Mouse (Mus musculus) gastrocnemius, adult 2 months (tissue): ENCODE results near the gene Patl2. TPM values are rescaled to one million over a fixed set of nuclear protein-coding genes. Genes with fewer than 3 reads are reported as not detected.

Experiments
- DNase-seq: peaks from one replicate; pipeline ENCODE4 v3.0.0; 2022
- H3K27ac ChIP-seq: fragments of 200-600 bp; 2 replicates; pipeline ENCODE4 v1.8.1; 2022; ENCODE audit warnings: mild to moderate bottlenecking
- H3K4me3 ChIP-seq: fragments of 200-600 bp; 2 replicates; pipeline ENCODE4 v1.8.1; 2022; ENCODE audit warnings: mild to moderate bottlenecking, moderate library complexity
- CTCF ChIP-seq: fragments of 200-600 bp; IDR thresholded peaks from 2 replicates; pipeline ENCODE4 v1.8.1; 2022; ENCODE audit warnings: antibody characterized with exemption, mild to moderate bottlenecking, moderate library complexity
- intact Hi-C: fragments of 180-260 bp; cut with DNase I; formaldehyde crosslinking; loops from one replicate; pipeline ENCODE4 v1.15.1; 2025
- total RNA-seq, 2 experiments: library from RNA; stranded (reverse); gene quantifications; 2 replicates each; pipeline ENCODE4 v1.2.3; 2021

Gene Patl2
- total RNA-seq, 2 experiments from 2014 or later: not detected

DNA sequence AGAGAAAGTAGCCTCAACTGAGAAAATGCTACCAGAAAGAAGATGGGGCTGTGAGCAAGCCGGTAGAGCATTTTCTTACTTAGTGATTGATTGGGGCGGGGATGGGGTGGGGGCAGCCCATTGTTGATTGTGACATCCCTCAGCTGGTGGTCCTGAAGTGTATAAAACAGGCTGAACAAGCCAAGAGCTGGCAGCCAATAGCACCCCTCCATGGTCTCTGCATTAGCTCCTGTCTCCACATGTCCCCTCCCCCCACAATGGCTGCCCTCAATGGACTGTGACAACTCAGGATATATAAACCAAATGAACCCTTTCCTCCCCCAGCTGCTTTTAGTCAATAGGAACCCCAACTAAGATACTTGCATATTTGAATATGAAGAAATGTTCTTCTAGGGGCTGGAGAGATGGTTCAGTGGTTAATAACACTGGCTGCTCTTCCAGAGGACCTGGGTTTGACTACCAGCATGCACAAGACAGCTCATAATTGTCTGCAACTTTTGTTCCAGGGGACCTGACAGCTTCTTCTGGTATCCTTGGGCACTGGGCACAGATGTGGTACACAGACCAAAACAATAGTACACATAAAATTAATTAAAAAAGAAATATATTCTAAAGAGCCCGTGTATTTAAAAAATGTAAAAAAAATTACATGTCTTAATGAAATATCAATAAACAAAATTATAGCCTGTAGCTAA lies 24.7 kb upstream of the Patl2 start:
- no peak overlapping the region for H3K4me3 ChIP-seq
- no peak for DNase-seq
- H3K27ac ChIP-seq: no peak overlapping the region
- no peak for TF ChIP-seq CTCF
- intact Hi-C loops: no loop called here

DNA sequence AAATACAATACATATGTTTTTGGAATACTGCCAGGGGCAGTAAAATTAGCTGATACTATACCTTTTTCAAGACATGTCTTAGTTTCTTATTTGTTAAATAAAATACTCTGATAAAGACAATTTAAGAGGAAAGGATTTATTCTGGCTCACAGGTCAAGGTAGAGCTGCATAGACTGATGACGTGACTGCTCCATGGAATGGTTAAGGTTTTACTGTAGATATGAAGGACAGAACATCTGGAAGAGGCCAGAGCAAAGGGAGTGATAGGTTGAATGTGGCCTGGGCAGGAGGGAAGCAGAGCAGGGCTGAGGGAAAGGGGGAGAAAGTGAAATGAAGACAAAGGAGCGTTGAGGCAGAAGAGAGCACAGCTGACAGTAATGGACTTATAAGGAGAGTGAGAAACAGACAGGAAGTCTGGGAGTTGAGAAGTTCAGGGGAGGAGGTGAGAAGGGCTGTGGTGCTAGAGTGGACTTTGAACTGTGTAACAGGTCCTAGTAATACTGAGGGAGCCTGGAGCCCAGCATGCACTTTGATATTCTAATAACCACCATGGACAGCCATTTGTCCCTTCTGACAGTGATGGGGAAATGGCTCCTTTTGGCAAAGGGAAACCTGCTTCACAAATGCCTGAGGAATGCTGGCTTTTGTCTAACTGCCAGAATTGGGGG lies 20.6 kb upstream of the Patl2 start:
- Histone ChIP-seq H3K27ac (no peak overlapping the region), H3K4me3 (no peak overlapping the region)
- no peak for DNase-seq
- no peak for TF ChIP-seq CTCF
- intact Hi-C loops: no loop called here

DNA sequence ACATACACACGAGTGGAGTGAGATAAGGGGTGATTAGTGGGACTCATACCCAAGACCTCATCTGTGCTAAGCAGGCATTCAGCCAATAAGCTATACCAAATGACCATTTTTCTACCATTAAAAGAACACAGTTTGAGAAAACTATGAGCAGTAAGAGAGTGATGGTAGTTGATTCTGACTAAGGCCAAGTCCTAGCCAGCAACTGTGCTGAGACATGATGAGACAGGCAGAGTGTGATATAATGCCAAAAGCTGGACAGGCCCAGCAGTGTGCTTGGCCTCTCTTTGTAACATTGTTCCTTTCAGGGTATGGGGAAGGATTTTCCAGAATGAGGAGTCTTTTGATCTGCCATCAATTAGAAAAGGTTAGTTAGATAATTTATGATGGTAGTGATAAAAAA lies 15.5 kb upstream of the Patl2 start:
- Histone ChIP-seq H3K4me3 (no peak overlapping the region), H3K27ac (no peak overlapping the region)
- no peak for DNase-seq
- intact Hi-C loops: no loop called here
- TF ChIP-seq CTCF: no peak

DNA sequence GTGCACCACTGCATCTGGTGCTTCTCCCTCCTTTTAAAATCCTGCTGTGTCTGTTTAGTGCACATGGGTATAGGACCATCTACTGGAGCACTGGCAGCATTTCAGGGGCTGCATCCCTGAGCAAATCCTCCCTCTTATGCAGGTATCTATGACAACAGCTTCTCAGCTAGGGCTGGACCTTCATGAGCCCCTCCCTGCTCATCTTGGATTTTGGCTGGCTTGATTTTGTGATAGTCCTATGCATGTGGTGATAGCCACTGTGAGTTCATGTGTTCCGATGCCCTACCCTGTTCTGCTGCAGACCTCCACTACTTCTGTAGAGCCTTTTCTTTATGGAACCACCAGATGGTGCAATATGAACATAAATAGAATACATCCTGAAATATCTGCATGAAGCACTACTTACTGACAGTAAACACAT lies 8.5 kb upstream of the Patl2 start:
- H3K4me3 ChIP-seq: no peak overlapping the region
- no peak for DNase-seq
- no peak overlapping the region for H3K27ac ChIP-seq
- peak; percentile 66 for TF ChIP-seq CTCF
- intact Hi-C loops: loop anchor here (1.0 to 2.0 kb wide), 2 partner anchors 50 to 108 kb away; no protein-coding TSS in a partner anchor

DNA sequence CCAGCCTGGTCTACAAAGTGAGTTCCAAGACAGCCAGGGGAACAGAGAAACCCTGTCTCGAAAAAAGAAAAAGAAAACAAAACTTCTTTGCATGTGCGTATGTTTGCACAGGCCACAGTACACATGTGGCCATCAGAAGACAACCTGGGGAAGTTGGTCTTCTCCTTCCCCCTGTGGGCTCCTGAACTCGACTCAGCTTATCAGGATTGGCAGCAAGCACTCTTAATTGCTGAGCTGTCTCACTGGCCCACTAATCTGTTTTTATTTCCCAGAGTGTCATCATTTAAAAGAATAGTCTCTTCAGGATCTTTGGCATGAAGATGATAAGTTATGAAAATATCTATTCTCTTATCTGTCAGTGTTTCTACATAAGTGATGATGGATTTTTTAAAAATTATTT lies 5.9 kb upstream of the Patl2 start:
- no peak for TF ChIP-seq CTCF
- Histone ChIP-seq H3K4me3 (no peak overlapping the region), H3K27ac (no peak overlapping the region)
- DNase-seq: no peak
- intact Hi-C loops: no loop called here

DNA sequence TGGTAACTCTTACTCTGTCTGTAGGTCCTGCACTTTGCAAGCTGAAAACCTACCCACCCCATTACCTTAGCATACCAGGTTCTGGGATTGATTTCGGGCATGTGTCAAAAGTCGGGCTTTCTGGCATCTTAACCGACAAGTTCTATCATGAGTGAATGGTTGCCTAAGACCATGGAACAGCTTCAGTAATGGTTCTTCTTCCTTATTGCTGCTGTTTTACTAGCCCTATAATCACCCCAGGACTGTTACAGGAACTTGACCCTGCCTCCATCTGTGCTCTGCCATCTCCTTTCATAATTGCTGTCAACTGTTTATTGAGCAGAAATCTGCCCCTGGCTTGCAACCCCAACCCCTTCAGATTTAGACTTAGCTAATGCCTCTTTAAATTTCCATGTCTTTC lies 762 bp upstream of the Patl2 start:
- Histone ChIP-seq H3K4me3 (no peak overlapping the region), H3K27ac (no peak overlapping the region)
- no peak for DNase-seq
- TF ChIP-seq CTCF: no peak
- intact Hi-C loops: no loop called here

DNA sequence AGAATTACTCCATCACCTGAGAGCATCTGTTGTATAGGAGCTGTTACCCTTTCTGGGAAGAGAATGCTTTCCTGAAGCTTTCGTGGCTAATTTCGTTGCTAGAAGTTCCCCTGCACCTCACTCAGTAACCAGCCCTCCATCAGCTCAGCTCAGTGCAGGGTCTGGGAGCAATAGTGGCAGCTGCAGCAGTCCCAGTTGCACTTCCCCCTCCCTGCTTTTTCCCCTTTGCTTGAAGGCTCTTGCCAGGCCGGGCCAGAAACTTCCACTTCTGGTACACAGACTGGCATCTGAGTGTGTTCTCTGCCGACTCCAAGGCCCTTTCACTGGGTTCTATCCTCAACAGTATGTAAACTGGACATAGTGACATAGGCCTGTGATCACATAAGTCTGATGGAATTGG lies 903 bp downstream of the Patl2 start:
- intact Hi-C loops: no loop called here
- TF ChIP-seq CTCF: no peak
- H3K4me3 ChIP-seq: no peak overlapping the region

DNA sequence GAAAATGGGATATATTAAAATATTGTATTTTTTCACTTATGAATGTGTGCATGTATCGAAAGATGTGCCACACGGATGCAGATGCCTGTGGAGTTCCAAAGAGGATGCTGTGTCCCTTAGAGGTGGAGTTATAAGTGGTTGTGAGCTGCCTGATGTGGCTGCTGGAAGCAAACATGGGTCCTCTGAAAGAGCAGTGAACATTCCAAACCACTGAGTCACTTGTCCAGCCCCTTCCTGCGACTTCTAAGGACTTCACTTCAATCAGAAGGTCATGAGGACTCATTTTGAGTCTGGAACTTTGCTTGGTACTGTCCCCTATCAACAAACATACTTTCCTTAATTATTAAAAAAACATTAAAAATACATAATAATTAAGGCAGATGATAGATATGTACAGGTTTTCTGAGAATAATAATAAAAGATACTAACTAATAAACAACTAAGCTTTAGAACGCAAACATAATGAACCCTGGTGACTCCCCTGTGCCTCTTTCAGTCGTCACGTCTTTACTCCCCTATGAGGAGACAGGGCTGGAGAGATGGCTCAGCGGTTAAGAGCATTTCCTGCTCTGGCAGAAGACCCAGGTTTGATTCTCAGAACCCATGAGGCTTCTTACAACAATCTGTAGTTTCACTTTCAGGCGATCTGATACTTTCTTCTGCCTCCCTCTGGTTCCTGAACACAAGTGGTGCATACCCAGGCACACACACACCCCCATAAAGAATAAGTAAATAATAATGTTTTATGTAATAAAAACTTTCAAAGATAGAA lies 5.8 kb downstream of the Patl2 start:
- no peak for TF ChIP-seq CTCF
- intact Hi-C loops: no loop called here
- Histone ChIP-seq H3K4me3 (no peak overlapping the region), H3K27ac (no peak overlapping the region)
- no peak for DNase-seq

More for the DNA sequence above, 903 bp downstream of the Patl2 start:
- no peak overlapping the region for H3K27ac ChIP-seq
- DNase-seq: no peak

DNA sequence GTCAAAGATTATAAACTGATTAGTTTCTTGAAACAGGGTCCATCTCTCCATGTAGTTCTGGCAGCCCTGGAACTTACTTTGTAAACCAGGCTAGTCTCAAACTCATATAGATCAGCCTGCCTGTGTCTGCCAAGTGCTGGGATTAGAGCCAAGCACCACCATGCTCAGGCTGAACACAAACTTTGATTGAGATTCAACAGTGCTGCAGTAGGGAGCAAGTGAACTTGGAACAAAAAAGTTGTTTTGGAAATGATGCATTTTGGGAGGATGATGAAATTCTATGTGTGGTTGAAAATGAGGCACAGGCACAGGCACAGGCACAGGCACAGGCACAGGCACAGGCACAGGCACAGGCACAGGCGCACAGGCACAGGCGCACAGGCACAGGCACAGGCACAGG lies 13.8 kb downstream of the Patl2 start:
- H3K27ac ChIP-seq: no peak overlapping the region
- no peak for DNase-seq
- no peak for TF ChIP-seq CTCF
- no peak overlapping the region for H3K4me3 ChIP-seq
- intact Hi-C loops: no loop called here

DNA sequence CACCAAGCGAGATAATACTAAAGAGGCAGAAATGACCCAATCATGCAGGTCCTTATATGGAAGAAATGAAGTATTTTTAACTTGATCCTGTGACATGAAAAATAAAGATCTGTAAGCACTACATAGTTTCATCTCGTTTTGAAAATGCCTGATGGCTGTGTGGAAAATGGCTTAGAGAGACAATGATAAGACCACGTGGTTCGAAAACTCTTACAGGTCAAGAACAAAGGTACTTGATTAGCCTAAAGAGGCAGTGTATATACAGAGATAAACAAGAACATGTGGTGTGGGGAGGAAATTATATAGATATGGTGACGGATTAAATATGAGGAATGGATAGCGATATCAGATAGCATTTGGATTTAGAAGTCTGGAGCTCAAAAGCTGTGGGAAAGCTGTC lies 14.7 kb downstream of the Patl2 start:
- intact Hi-C loops: no loop called here
- H3K4me3 ChIP-seq: no peak overlapping the region
- TF ChIP-seq CTCF: no peak

DNA sequence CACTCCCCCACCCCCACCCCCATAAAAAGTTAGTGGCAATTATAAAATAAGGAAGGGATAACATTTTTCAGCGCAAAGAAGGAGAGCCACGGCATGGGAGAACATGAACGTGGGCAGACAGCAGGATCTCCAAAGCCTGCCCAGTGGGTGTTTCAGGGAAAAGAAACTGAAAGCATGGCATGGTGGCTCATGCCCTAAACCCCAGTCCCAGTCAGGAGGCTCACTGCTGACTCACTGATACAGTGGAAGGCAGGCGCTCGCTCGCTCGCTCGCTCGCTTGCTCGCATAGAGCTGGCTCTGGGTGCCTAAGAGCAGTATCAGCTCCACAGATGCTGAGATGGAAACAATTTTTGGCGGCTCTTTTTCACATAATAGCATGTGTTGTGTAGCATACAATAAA lies 21.7 kb downstream of the Patl2 start:
- no peak for DNase-seq
- no peak for TF ChIP-seq CTCF
- Histone ChIP-seq H3K27ac (no peak overlapping the region), H3K4me3 (peak overlapping the region; percentile 39)
- intact Hi-C loops: no loop called here

More for the DNA sequence above, 14.7 kb downstream of the Patl2 start:
- DNase-seq: no peak
- H3K27ac ChIP-seq: no peak overlapping the region

DNA sequence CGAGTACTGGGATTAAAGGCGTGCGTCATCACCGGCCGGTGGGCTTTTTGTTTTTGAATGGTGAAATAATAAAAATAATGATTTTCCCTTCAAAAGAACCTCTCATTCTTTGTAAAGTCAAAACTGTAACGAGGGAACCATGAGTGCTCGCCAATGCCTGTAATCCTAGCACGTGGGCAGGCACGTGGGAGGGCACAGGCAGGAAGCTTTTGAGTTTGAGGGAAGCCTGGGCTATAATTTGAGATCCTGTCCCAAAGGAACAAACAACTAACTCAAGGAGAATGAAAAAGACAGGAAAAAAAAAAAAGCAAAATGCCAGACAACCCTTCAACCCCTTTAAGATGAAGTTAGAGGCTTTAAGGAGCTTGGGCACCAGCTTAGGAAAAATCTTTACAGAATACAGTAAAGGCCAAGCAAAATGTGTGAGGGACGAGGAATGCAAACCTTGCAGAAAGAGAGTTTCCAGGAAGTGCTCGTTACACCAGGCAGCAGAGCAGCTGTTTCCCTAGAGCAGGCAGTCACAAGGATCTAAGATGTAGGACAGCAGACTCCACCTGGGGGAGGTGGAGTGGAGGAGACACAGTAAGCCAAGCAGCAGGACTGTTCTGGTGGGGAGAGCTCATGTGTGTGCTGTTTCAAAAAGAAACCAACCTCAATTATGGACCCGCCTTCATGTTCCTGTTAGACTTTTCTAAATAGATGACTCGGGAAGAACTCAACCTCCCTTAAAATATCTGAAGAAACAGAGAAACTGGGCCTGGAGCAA lies 22.4 kb downstream of the Patl2 start:
- intact Hi-C loops: no loop called here
- Histone ChIP-seq H3K4me3 (peak overlapping the region; percentile 39), H3K27ac (peak overlapping the region; percentile 24; the same call in 1 of the 2 replicates)
- TF ChIP-seq CTCF: no peak
- no peak for DNase-seq
